Mouse (Mus musculus): ENCODE measurements at regions not wholly inside any gene's neighbourhood (a gene's known extent, or its start where the extent isn't known, plus 50 kb on each side); places are given as distances from the start of the nearest gene placed in this dataset.

- peak; percentile 30 for DNase-seq (ENCODE audit: extremely low spot score, low spot score)
- Histone ChIP-seq H3K4me1 (peaks cover 9% of the 10 kb centered on the region), H3K9me3 (no peaks in the 10 kb centered on the region), H3K27ac (no peak overlapping the region), H3K4me3 (no peak overlapping the region), H3K27me3 (ENCODE audit: poor library complexity, severe bottlenecking) (no peaks in the 10 kb centered on the region), H3K36me3 (replicated peaks) (no peaks in the 10 kb centered on the region)
- 59% methylated on average over 11 of the region's 11 CpGs for WGBS
These were observed 167.0 kb upstream of the Slc22a22 start for GRCm38 (mm10) chr15:57644331-57644953.

DNA sequence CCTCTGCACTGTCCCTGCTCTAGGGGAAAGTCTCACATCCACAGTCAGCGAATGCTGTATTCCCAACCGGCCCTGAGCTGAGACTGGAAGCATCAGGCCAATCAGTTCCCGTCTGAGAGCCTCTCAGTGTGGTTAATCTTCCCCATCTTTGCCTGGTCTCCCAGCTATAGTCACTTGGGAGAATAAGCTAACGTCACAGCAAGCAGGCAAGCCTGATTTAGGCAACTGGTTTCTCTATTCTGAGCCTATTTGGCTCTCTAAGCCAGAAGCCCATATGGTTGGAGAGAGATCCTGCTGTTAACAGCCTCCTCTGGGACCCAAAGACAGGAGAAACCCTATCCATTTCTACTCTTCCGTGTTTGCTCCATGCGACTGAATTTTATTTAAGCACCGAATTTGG lies 161.7 kb upstream of the Slc22a22 start:
- H3K4me1 ChIP-seq, result peaks cover 10% of the 10 kb centered on the region; the same call in 1 of the 2 replicates
- no peaks in the 10 kb centered on the region for H3K36me3 ChIP-seq (replicated peaks)
- 75% methylated on average over 7 of the region's 7 CpGs for WGBS
- H3K4me3 ChIP-seq, result no peak overlapping the region
- no peaks in the 10 kb centered on the region for H3K27me3 ChIP-seq (ENCODE audit: poor library complexity, severe bottlenecking)
- H3K9me3 ChIP-seq, result no peaks in the 10 kb centered on the region
- no peak for DNase-seq (ENCODE audit: extremely low spot score, low spot score)
- no peak overlapping the region for H3K27ac ChIP-seq

GRCm38 (mm10) chr15:57633067-57633466 lies 155.6 kb upstream of the Slc22a22 start:
- H3K36me3 ChIP-seq (replicated peaks), result no peaks in the 10 kb centered on the region
- 0 out of 2 replicates have a peak, but pooled peaks cover 4% of the 10 kb centered on the region for H3K4me1 ChIP-seq
- no peaks in the 10 kb centered on the region for H3K27me3 ChIP-seq (ENCODE audit: poor library complexity, severe bottlenecking)
- H3K27ac ChIP-seq, result no peak overlapping the region
- no peaks in the 10 kb centered on the region for H3K9me3 ChIP-seq
- no peak for DNase-seq (ENCODE audit: extremely low spot score, low spot score)
- 79% methylated on average over 3 of the region's 3 CpGs for WGBS
- H3K4me3 ChIP-seq, result no peak overlapping the region

- DNase-seq (ENCODE audit: extremely low spot score, low spot score), result no peak
- 85% methylated on average over 8 of the region's 8 CpGs for WGBS
- Histone ChIP-seq H3K36me3 (replicated peaks) (no peaks in the 10 kb centered on the region), H3K27me3 (ENCODE audit: poor library complexity, severe bottlenecking) (no peaks in the 10 kb centered on the region), H3K4me1 (0 out of 2 replicates have a peak, but pooled peaks cover 4% of the 10 kb centered on the region), H3K27ac (no peak overlapping the region), H3K4me3 (no peak overlapping the region), H3K9me3 (no peaks in the 10 kb centered on the region)
These were observed 155.1 kb upstream of the Slc22a22 start for GRCm38 (mm10) chr15:57632537-57632936.

- Histone ChIP-seq H3K36me3 (replicated peaks) (no peaks in the 10 kb centered on the region), H3K9me3 (no peaks in the 10 kb centered on the region), H3K4me1 (no peaks in the 10 kb centered on the region), H3K4me3 (no peak overlapping the region), H3K27me3 (ENCODE audit: poor library complexity, severe bottlenecking) (no peaks in the 10 kb centered on the region), H3K27ac (no peak overlapping the region)
- no peak for DNase-seq (ENCODE audit: extremely low spot score, low spot score)
- 87% methylated on average over 6 of the region's 6 CpGs for WGBS
These were observed 141.0 kb upstream of the Slc22a22 start for GRCm38 (mm10) chr15:57618466-57618865.

- DNase-seq (ENCODE audit: extremely low spot score, low spot score), result no peak
- Histone ChIP-seq H3K36me3 (replicated peaks) (no peaks in the 10 kb centered on the region), H3K27me3 (ENCODE audit: poor library complexity, severe bottlenecking) (no peaks in the 10 kb centered on the region), H3K4me3 (no peak overlapping the region), H3K27ac (no peak overlapping the region), H3K4me1 (no peaks in the 10 kb centered on the region), H3K9me3 (no peaks in the 10 kb centered on the region)
- 65% methylated on average over 11 of the region's 11 CpGs for whole genome bisulfite sequencing
These were observed 139.5 kb upstream of the Slc22a22 start for GRCm38 (mm10) chr15:57616880-57617391.

GRCm38 (mm10) chr15:57610006-57610405 lies 132.6 kb upstream of the Slc22a22 start:
- no peak for DNase-seq (ENCODE audit: extremely low spot score, low spot score)
- no peaks in the 10 kb centered on the region for H3K27me3 ChIP-seq (ENCODE audit: poor library complexity, severe bottlenecking)
- no peaks in the 10 kb centered on the region for H3K9me3 ChIP-seq
- 87% methylated on average over 2 of the region's 2 CpGs for WGBS
- no peaks in the 10 kb centered on the region for H3K4me1 ChIP-seq
- H3K36me3 ChIP-seq (replicated peaks), result no peaks in the 10 kb centered on the region
- H3K4me3 ChIP-seq, result no peak overlapping the region
- no peak overlapping the region for H3K27ac ChIP-seq

DNA sequence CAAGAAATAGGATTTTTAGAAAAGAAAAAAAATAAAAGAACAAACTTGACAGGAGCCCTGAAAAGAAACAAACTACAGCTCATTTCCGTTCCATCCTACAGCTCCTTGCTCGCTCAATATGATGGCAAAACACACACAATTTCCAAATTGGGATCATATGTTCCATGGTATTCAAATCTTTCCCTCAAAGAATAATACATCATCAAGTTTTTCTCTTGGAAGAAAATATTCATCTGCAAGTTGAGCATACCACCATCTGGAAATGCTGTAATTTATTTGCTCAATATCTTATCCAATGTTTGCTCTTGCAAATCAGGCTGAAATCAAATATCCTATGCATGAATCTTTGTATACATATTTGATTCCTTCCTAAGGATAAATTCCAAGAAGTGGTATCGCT lies 131.1 kb upstream of the Slc22a22 start:
- WGBS, result 94% methylated on average over 3 of the region's 3 CpGs
- H3K27me3 ChIP-seq (ENCODE audit: poor library complexity, severe bottlenecking), result no peaks in the 10 kb centered on the region
- no peak overlapping the region for H3K4me3 ChIP-seq
- H3K4me1 ChIP-seq, result no peaks in the 10 kb centered on the region
- H3K36me3 ChIP-seq (replicated peaks), result no peaks in the 10 kb centered on the region
- no peak for DNase-seq (ENCODE audit: extremely low spot score, low spot score)
- no peak overlapping the region for H3K27ac ChIP-seq
- H3K9me3 ChIP-seq, result no peaks in the 10 kb centered on the region

- no peaks in the 10 kb centered on the region for H3K4me1 ChIP-seq
- H3K27ac ChIP-seq, result no peak overlapping the region
- WGBS, result 20% methylated on average over 6 of the region's 6 CpGs
- H3K27me3 ChIP-seq (ENCODE audit: poor library complexity, severe bottlenecking), result no peaks in the 10 kb centered on the region
- H3K4me3 ChIP-seq, result no peak overlapping the region
- H3K9me3 ChIP-seq, result no peaks in the 10 kb centered on the region
- peak; percentile 53 for DNase-seq (ENCODE audit: extremely low spot score, low spot score)
- no peaks in the 10 kb centered on the region for H3K36me3 ChIP-seq (replicated peaks)
These were observed 123.1 kb upstream of the Slc22a22 start for GRCm38 (mm10) chr15:57600562-57600961.

GRCm38 (mm10) chr15:57593326-57594004 lies 116.0 kb upstream of the Slc22a22 start:
- Histone ChIP-seq H3K27me3 (ENCODE audit: poor library complexity, severe bottlenecking) (no peaks in the 10 kb centered on the region), H3K9me3 (no peaks in the 10 kb centered on the region), H3K27ac (no peak overlapping the region), H3K36me3 (replicated peaks) (no peaks in the 10 kb centered on the region), H3K4me1 (peaks cover 20% of the 10 kb centered on the region), H3K4me3 (no peak overlapping the region)
- DNase-seq (ENCODE audit: extremely low spot score, low spot score), result no peak
- WGBS, result 78% methylated on average over 4 of the region's 4 CpGs

DNA sequence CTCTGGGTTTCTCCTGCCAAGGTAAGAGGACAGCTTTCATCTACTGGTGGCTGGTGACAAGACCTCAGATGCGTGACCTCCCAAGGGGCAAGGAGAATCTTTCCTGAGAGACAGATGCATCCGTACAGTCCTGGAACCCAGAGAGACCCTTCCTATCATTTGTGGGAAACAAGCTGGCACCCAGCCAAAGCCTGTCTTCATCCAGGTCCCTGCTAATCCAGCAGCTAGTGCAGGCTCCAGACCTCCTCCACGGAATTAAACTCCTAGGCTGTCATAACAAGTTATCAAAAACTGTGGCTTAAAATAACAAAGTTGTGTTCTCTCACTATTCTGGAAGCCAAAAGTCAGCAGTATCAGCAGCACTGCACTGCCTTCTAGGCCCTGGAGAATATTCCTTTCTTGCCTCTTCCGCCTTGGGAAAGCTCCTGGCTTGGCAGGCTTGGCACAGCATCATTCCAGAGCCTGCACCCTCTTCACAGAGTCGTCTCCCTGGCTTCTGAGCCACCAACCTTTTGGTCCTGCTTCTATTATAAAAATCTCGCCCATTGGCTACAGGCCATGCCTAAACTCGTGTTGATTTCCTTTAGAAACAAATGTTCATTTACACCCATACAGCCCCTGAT lies 113.3 kb upstream of the Slc22a22 start:
- H3K36me3 ChIP-seq (replicated peaks), result no peaks in the 10 kb centered on the region
- no peaks in the 10 kb centered on the region for H3K9me3 ChIP-seq
- no peak overlapping the region for H3K27ac ChIP-seq
- 80% methylated on average over 7 of the region's 7 CpGs for WGBS
- H3K4me1 ChIP-seq, result peaks cover 20% of the 10 kb centered on the region
- no peak for DNase-seq (ENCODE audit: extremely low spot score, low spot score)
- no peak overlapping the region for H3K4me3 ChIP-seq
- no peaks in the 10 kb centered on the region for H3K27me3 ChIP-seq (ENCODE audit: poor library complexity, severe bottlenecking)

DNA sequence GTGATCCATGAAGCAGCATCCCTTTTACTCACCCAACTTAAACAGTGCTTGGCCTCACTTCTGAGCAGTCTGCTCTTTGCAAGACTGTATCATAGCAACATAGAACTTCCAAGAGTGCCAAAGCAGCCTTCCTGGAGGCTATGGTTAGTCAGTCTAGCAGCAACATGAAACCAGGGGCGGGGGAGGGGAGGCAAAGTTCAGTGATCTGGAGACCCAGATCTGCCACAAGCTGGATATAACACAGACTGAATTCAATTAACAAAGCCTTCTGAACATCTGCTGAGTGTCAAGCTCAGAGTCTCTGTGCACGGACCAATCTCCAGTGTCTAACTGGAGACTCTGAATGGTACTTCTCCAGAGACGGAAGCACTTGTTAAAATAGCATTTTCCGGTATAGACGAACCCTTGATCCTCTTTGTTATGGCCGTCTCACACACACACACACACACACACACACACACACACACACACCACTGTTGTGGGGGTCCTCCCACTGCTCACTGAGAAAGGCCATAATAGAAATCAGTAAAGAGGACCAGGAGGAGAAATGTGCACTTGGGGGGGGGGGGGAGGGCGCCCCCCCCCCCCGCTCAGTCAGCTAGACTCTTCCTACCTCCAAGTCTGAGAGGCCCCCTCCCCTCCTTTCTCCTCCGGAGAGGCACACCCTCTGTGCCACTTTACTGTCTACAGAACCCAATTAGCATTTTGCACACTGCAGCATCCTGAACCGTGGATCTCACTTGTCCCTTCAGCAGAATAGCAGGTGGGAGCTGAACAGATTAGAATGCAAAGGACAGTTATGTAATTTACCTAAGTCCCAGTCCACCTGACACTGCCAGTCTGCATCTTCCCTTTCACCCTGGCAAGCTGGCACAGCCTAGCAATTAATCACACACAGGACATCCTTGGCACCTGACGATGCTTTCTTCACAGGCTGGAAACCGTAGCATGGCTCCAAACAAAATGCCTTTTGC lies 112.3 kb upstream of the Slc22a22 start:
- no peaks in the 10 kb centered on the region for H3K27me3 ChIP-seq (ENCODE audit: poor library complexity, severe bottlenecking)
- no peaks in the 10 kb centered on the region for H3K36me3 ChIP-seq (replicated peaks)
- peak overlapping the region; percentile 8; the same call in 1 of the 2 replicates for H3K4me3 ChIP-seq
- peaks cover 20% of the 10 kb centered on the region for H3K4me1 ChIP-seq
- peak overlapping the region; percentile 76 for H3K27ac ChIP-seq
- no peaks in the 10 kb centered on the region for H3K9me3 ChIP-seq
- whole genome bisulfite sequencing, result 55% methylated on average over 10 of the region's 12 CpGs
- DNase-seq (ENCODE audit: extremely low spot score, low spot score), result peak; percentile 69
